Mouse (Mus musculus): ENCODE measurements around the gene Mrgprh. TPM values are rescaled to one million over a fixed set of nuclear protein-coding genes. Genes with fewer than 3 reads are reported as not detected.
A peak's percentile ranks its signal among the peaks of the same experiment; 100 is the strongest.

Gene Mrgprh
- not detected for polyA plus RNA-seq (2012; fragmentation: generic; extraction: Trizol)

DNA sequence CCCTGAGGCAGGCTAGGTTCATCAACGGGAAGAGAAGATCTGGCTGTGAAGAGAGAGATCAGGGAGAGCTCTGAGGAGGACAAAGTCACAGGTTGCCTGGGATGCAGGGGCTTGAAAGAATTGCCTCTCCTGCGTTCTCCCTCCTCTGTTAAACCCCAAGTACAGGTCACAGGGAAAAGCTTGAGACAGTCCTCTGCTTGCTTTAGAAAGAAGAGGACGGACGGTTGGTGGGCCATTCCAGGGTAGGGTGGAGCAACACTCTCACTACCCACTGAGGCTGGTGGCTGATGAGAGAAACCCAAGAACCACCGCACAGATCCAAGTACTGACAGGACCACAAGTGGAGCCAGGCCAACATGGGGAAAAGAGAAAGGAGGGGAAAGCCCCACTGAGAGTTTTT is at the start of gene Mrgprh:
Gene Mrgprh (plus strand): TSS at position 301 of the 400 bp plus-strand sequence.
- TF ChIP-seq MYOD1 (IDR thresholded peaks at IDR 0.05; ENCODE audit: control insufficient read depth in 1 of 3, insufficient read length in 2 of 3, low read depth in 2 of 3) (no peak), CEBPB (IDR thresholded peaks at IDR 0.05; ENCODE audit: insufficient read depth, poor library complexity, severe bottlenecking) (no peak)

DNA sequence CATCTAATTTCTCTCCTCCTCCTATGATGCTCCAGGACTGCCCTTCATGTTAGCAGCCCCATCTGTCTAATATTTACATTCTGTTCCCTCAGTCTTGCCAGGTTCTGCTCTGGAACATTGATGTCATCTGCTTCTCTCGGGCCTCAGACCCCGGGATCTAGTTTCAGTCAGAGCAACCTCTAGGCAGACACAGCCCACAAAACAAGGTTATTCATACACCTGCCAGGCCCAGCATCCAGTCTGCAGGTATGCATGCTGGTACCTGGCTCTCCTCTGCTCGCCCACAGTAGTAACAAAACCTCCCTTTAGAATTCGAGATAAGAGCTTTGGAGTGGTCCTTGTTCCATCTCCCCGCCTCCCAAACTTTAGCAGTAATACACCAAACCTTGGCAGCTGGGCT is 45.5 kb upstream of the Mrgprh start:
- TF ChIP-seq TCF12 (IDR thresholded peaks at IDR 0.05; ENCODE audit: insufficient read depth, poor library complexity, severe bottlenecking) (no peak), POLR2AphosphoS2 (IDR thresholded peaks at IDR 0.05; ENCODE audit: insufficient read length, low read depth) (no peak), POLR2A (IDR thresholded peaks at IDR 0.05; ENCODE audit: insufficient read length, low read depth) (no peak), MYOG (IDR thresholded peaks at IDR 0.05; ENCODE audit: control insufficient read depth in 1 of 3, insufficient read depth in 1 of 3, insufficient read length in 2 of 3, low read depth in 2 of 3) (no peak), TCF3 (IDR thresholded peaks at IDR 0.05; ENCODE audit: insufficient read length, low read depth) (no peak), USF1 (IDR thresholded peaks at IDR 0.05; ENCODE audit: low read depth) (no peak), REST (IDR thresholded peaks at IDR 0.05; ENCODE audit: insufficient read depth, insufficient read length) (no peak), MYOD1 (IDR thresholded peaks at IDR 0.05; ENCODE audit: control insufficient read depth in 1 of 3, insufficient read length in 2 of 3, low read depth in 2 of 3) (no peak), MAX (IDR thresholded peaks at IDR 0.05; ENCODE audit: low read depth) (no peak), E2F4 (IDR thresholded peaks at IDR 0.05; ENCODE audit: insufficient read depth) (no peak), SRF (IDR thresholded peaks at IDR 0.05; ENCODE audit: control insufficient read depth, insufficient read length, low read depth) (no peak)
- Histone ChIP-seq H3K27me3 (ENCODE audit: control insufficient read depth, insufficient read depth, insufficient read length) (no peaks in the 10 kb centered on the region), H3K4me3 (no peak overlapping the region), H3ac (ENCODE audit: control insufficient read depth, insufficient read length) (no peak overlapping the region), H3K36me3 (ENCODE audit: control insufficient read depth, insufficient read depth) (no peaks in the 10 kb centered on the region), H3K79me2 (ENCODE audit: control insufficient read depth, insufficient read depth) (no peaks in the 10 kb centered on the region), H3K4me2 (ENCODE audit: low read depth) (no peak overlapping the region)

More for the DNA sequence above, at the start of gene Mrgprh:
- H3K79me2 ChIP-seq (ENCODE audit: control insufficient read depth, insufficient read depth) = no peaks in the 10 kb centered on the region
- no peak within 1 kb of the TSS for H3K4me2 ChIP-seq (ENCODE audit: low read depth)
- H3K4me3 ChIP-seq = no peak within 1 kb of the TSS
- H3K36me3 ChIP-seq (ENCODE audit: control insufficient read depth, insufficient read depth) = no peaks in the 10 kb centered on the region
- H3ac ChIP-seq (ENCODE audit: control insufficient read depth, insufficient read length) = no peak within 1 kb of the TSS
- H3K27me3 ChIP-seq (ENCODE audit: control insufficient read depth, insufficient read depth, insufficient read length) = peaks cover 38% of the 10 kb centered on the region

DNA sequence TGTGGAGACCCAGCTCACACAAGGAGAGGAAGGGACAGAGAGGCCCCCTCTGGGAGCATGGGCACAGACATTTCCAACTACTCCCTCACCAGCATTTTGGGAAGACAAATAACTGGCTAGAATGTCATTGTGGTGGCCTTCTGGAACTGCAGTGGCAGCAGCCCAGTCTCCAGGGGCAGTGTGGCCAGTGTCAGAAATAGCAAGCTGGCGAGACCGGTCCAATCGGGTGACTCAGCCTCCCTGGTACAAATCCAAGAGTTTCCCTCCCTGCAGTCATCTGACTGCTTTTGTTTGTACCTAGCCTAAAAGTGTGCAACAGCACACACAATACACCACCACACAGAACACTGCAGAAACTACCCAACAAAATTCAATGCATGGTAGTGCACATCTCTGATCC is 43.6 kb upstream of the Mrgprh start:
- Histone ChIP-seq H3K4me3 (no peak overlapping the region), H3K4me2 (ENCODE audit: low read depth) (peak overlapping the region; percentile 3)
- no peak for TF ChIP-seq USF1 (IDR thresholded peaks at IDR 0.05; ENCODE audit: low read depth)
- TF ChIP-seq CEBPB (IDR thresholded peaks at IDR 0.05; ENCODE audit: insufficient read depth, poor library complexity, severe bottlenecking) = no peak
- TF ChIP-seq MYOG (IDR thresholded peaks at IDR 0.05; ENCODE audit: control insufficient read depth in 1 of 3, insufficient read depth in 1 of 3, insufficient read length in 2 of 3, low read depth in 2 of 3) = peak in 1 of 3 experiments; percentile 44
- no peak for TF ChIP-seq E2F4 (IDR thresholded peaks at IDR 0.05; ENCODE audit: insufficient read depth)
- no peak for TF ChIP-seq MAX (IDR thresholded peaks at IDR 0.05; ENCODE audit: low read depth)
- TF ChIP-seq MYOD1 (IDR thresholded peaks at IDR 0.05; ENCODE audit: control insufficient read depth in 1 of 3, insufficient read length in 2 of 3, low read depth in 2 of 3) = peak in 1 of 3 experiments; percentile 11
- no peak for TF ChIP-seq REST (IDR thresholded peaks at IDR 0.05; ENCODE audit: insufficient read depth, insufficient read length)
- TF ChIP-seq TCF3 (IDR thresholded peaks at IDR 0.05; ENCODE audit: insufficient read length, low read depth) = no peak
- TF ChIP-seq POLR2AphosphoS2 (IDR thresholded peaks at IDR 0.05; ENCODE audit: insufficient read length, low read depth) = no peak
- no peak for TF ChIP-seq POLR2A (IDR thresholded peaks at IDR 0.05; ENCODE audit: insufficient read length, low read depth)
- no peak for TF ChIP-seq SRF (IDR thresholded peaks at IDR 0.05; ENCODE audit: control insufficient read depth, insufficient read length, low read depth)

DNA sequence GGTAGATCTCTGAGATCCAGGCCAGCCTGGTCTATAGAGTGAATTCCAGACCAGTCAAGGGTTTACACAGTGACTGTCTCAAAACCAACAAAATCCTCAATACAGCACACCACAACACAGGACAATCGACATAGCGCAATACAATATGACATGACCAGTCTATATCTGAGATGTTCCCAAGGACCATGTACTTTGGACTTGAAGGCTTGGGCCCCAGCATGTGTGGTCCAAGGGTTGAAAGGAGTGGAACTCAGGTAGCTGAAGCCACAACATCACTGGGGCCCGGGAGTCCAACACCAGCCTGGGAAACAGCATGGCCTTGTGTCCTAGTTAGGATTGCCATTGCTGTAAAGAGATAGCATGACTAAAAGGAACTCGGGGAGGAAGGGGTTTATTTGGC is 43.2 kb upstream of the Mrgprh start:
- TF ChIP-seq MAX (IDR thresholded peaks at IDR 0.05; ENCODE audit: low read depth) (no peak), TCF12 (IDR thresholded peaks at IDR 0.05; ENCODE audit: insufficient read depth, poor library complexity, severe bottlenecking) (no peak), CEBPB (IDR thresholded peaks at IDR 0.05; ENCODE audit: insufficient read depth, poor library complexity, severe bottlenecking) (no peak), MYOG (IDR thresholded peaks at IDR 0.05; ENCODE audit: control insufficient read depth in 1 of 3, insufficient read depth in 1 of 3, insufficient read length in 2 of 3, low read depth in 2 of 3) (no peak), TCF3 (IDR thresholded peaks at IDR 0.05; ENCODE audit: insufficient read length, low read depth) (no peak), POLR2AphosphoS2 (IDR thresholded peaks at IDR 0.05; ENCODE audit: insufficient read length, low read depth) (no peak), POLR2A (IDR thresholded peaks at IDR 0.05; ENCODE audit: insufficient read length, low read depth) (no peak), SRF (IDR thresholded peaks at IDR 0.05; ENCODE audit: control insufficient read depth, insufficient read length, low read depth) (no peak), E2F4 (IDR thresholded peaks at IDR 0.05; ENCODE audit: insufficient read depth) (no peak), MYOD1 (IDR thresholded peaks at IDR 0.05; ENCODE audit: control insufficient read depth in 1 of 3, insufficient read length in 2 of 3, low read depth in 2 of 3) (no peak), USF1 (IDR thresholded peaks at IDR 0.05; ENCODE audit: low read depth) (no peak), REST (IDR thresholded peaks at IDR 0.05; ENCODE audit: insufficient read depth, insufficient read length) (no peak)
- Histone ChIP-seq H3K27me3 (ENCODE audit: control insufficient read depth, insufficient read depth, insufficient read length) (peaks cover 7% of the 10 kb centered on the region), H3ac (ENCODE audit: control insufficient read depth, insufficient read length) (no peak overlapping the region), H3K36me3 (ENCODE audit: control insufficient read depth, insufficient read depth) (no peaks in the 10 kb centered on the region), H3K4me2 (ENCODE audit: low read depth) (no peak overlapping the region), H3K4me3 (no peak overlapping the region), H3K79me2 (ENCODE audit: control insufficient read depth, insufficient read depth) (no peaks in the 10 kb centered on the region)

More for the DNA sequence above, 43.6 kb upstream of the Mrgprh start:
- Histone ChIP-seq H3K79me2 (ENCODE audit: control insufficient read depth, insufficient read depth) (no peaks in the 10 kb centered on the region), H3K27me3 (ENCODE audit: control insufficient read depth, insufficient read depth, insufficient read length) (peaks cover 5% of the 10 kb centered on the region), H3K36me3 (ENCODE audit: control insufficient read depth, insufficient read depth) (no peaks in the 10 kb centered on the region), H3ac (ENCODE audit: control insufficient read depth, insufficient read length) (no peak overlapping the region)

DNA sequence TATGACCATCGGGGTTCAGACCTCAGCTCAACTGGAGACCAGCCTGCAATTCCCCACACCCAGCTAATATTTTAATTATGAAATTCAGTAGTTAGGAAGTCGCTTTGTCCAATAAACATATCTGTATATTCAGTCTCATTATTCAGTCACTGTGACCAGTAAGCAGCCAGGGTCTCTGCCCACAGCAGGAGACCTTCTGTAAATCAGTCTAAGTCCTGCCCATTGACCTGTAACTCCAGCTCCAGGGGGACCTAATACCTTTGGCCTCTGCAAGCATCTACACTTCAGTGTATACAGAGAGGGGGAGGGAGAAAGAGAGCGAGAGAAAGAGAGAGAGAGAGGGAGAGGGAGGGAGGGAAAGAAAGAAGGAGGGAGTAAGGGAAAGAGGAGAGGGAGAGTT is 41.5 kb upstream of the Mrgprh start:
- Histone ChIP-seq H3K79me2 (ENCODE audit: control insufficient read depth, insufficient read depth) (no peaks in the 10 kb centered on the region), H3K4me3 (no peak overlapping the region), H3K36me3 (ENCODE audit: control insufficient read depth, insufficient read depth) (no peaks in the 10 kb centered on the region), H3ac (ENCODE audit: control insufficient read depth, insufficient read length) (no peak overlapping the region), H3K4me2 (ENCODE audit: low read depth) (no peak overlapping the region), H3K27me3 (ENCODE audit: control insufficient read depth, insufficient read depth, insufficient read length) (peaks cover 14% of the 10 kb centered on the region)
- no peak for TF ChIP-seq POLR2AphosphoS2 (IDR thresholded peaks at IDR 0.05; ENCODE audit: insufficient read length, low read depth)
- TF ChIP-seq TCF12 (IDR thresholded peaks at IDR 0.05; ENCODE audit: insufficient read depth, poor library complexity, severe bottlenecking) = no peak
- TF ChIP-seq TCF3 (IDR thresholded peaks at IDR 0.05; ENCODE audit: insufficient read length, low read depth) = no peak
- TF ChIP-seq POLR2A (IDR thresholded peaks at IDR 0.05; ENCODE audit: insufficient read length, low read depth) = no peak
- no peak for TF ChIP-seq REST (IDR thresholded peaks at IDR 0.05; ENCODE audit: insufficient read depth, insufficient read length)
- TF ChIP-seq E2F4 (IDR thresholded peaks at IDR 0.05; ENCODE audit: insufficient read depth) = no peak
- TF ChIP-seq USF1 (IDR thresholded peaks at IDR 0.05; ENCODE audit: low read depth) = no peak
- no peak for TF ChIP-seq MAX (IDR thresholded peaks at IDR 0.05; ENCODE audit: low read depth)
- no peak for TF ChIP-seq SRF (IDR thresholded peaks at IDR 0.05; ENCODE audit: control insufficient read depth, insufficient read length, low read depth)
- no peak for TF ChIP-seq MYOG (IDR thresholded peaks at IDR 0.05; ENCODE audit: control insufficient read depth in 1 of 3, insufficient read depth in 1 of 3, insufficient read length in 2 of 3, low read depth in 2 of 3)
- TF ChIP-seq MYOD1 (IDR thresholded peaks at IDR 0.05; ENCODE audit: control insufficient read depth in 1 of 3, insufficient read length in 2 of 3, low read depth in 2 of 3) = no peak
- TF ChIP-seq CEBPB (IDR thresholded peaks at IDR 0.05; ENCODE audit: insufficient read depth, poor library complexity, severe bottlenecking) = no peak

Data from myocyte (in vitro differentiated cells).